Mouse (Mus musculus) regulatory T cell (primary cell): ENCODE measurements around the gene Vipr1.

Experiments
- in situ Hi-C: fragments of 300-600 bp; cut with MboI, MseI; formaldehyde crosslinking; loops from one replicate; pipeline ENCODE4 v1.15.1; 2025; ENCODE audit warnings: high pct_unique_total_duplicates

The Vipr1 gene

GRCm38 (mm10) chr9:121677476-121677875, 35.0 kb downstream of the Vipr1 start:
- in situ Hi-C loops = no loop called here

DNA sequence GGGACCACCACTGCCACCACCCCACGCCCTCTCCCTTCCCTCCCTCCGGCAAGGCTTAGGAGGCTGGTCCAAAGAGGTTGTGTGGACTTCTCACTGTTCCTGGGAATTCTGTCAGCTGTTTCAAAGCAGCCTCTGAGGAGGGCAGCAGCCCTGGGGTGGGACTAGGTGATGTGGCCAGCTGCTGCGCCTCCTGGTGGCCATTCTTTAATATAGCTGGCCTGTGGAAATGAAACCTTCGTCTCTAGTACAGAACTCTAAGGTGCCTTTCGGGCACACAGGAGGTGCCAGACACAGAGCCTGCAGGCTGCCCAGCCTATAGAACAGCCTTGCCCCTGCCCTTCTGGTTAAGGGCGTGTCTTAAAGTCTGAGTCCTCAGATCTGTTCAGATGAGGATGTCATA, 37.0 kb downstream of the Vipr1 start:
- in situ Hi-C loops = no loop called here

DNA sequence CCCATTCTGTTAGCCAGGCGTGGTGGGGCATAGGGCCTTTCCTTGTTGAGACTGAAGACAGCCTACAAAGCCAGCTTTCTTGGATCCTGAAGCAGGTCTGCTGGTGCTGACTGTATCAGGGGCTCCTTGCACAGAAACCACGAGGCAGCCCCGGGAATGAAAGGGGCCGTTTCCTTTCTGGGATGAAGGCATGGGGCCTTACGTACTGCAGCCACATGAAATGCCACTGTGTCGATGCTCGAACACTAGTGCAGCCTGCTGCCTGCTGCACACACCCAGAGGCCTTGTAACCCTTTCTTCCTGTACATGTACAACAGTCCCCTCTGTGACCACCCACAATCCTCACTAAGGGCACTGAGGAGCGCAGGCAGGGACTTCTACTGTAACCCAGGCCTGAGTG, 38.7 kb downstream of the Vipr1 start:
- in situ Hi-C loops = no loop called here

GRCm38 (mm10) chr9:121682037-121682680, 39.6 kb downstream of the Vipr1 start:
- in situ Hi-C loops = no loop called here

DNA sequence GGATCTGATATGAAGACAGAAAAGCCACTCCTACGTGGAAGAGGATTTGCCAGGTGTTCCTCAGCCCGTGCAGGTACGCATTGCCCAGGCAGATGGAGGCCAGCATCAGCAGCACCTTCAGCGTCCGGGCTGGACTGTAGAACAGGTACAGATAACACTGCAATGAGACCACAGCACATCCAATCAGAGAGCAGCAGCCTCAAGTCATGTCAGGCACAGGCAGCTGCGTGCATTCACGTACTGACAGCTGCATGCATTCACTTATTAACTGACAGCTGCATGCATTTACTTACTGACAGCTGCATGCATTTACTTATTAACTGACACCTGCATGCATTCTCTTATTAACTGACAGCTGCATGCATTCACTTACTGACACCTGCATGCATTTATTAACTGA, 42.2 kb downstream of the Vipr1 start:
- in situ Hi-C loops = no loop called here

DNA sequence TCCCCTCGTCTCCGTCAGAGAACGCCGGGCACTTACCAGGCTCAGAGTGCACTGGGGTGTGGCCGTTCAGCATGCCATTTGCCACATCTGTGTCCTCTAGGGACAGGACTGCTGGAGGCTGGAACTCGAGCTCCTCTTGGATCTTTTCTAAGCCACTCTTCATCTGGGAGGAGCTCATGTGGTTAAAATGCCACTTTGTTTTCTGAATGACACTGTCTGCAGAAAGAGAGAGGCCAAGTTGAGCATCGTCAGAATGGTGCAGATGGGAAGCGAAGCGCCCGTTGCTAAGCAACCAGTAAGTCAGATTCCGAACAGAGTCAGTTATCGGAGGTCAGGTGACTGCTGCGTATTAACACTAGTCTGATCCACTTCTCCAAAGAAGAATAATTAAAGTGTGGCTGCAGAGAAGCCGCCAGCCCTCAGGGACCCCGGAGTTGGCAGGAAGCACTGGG, 47.7 kb downstream of the Vipr1 start:
- in situ Hi-C loops = no loop called here

GRCm38 (mm10) chr9:121690734-121691133, 48.2 kb downstream of the Vipr1 start:
- in situ Hi-C loops = no loop called here

DNA sequence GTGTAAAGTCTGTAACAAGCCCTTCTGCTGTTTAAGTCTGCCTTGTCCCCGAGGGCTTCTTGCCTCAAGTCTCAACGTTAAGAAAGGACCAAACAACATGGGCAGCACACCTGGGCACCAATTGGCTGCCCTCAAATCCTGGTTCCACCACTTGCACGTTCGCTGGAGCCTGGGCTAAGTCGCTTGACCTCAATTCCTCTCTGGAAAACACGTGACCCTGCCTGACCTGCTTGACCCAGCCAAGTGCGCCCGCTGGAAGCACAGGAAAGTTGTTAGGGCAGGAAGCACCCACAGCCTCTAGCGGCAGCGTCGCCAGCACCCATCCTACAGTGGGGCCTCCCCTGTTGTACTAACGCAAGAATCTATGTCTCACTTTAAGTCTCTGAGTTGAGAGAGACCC, 52.2 kb downstream of the Vipr1 start:
- in situ Hi-C loops = no loop called here

DNA sequence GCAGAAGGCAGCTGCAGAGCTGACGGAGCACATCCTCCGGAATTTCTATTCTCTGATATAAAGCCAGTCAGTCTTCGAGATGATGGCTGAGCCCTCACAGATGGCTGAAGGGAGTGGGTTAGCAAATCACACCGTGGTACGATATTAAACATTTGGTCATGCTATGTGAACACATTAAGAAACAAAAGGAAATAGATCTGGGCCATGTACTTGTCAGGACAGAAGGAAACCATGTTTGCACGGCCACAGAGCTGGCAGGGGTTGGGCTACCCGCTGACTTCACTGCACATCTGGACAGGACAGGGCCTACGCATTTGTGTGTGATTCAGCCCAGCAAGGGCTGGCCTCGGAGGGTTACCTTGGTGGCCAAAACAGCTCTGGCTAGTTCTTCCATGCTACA, 54.1 kb downstream of the Vipr1 start:
- in situ Hi-C loops = no loop called here

DNA sequence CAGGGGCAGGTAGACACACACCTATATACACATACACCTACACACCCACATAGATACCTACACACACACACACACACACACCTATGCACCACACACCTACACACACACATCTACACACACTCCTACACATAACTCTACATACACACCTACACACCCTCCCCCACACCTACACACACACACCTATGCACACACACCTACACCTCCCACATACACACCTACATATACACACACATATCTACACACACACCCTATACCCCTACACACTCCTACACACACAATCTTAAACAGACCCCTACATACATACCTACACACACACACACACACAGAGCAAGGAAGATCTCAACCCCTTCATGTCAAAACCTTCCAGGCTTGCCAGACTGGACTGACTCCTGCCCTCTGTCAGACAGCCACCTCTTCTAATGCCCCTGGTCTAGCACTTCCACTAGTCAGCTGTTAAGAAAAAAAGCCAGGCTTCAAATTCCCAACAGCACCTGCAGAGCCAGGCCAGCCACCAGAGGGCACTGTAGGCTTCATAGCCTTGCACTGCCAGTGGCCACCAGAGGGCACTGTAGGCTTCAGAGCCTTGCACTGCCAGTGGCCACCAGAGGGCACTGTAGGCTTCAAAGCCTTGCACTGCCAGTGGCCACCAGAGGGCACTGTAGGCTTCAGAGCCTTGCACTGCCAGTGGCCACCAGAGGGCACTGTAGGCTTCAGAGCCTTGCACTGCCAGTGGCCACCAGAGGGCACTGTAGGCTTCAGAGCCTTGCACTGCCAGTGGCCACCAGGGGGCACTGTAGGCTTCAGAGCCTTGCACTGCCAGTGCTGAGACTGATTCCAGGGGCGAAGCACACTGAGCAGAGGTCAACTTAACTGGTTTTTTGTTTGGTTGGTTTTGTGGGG, 54.9 kb downstream of the Vipr1 start:
- in situ Hi-C loops = no loop called here

- in situ Hi-C loops = loop anchor here (5.0 to 25.0 kb wide), 2 partner anchors 143 to 1117 kb away; no protein-coding TSS in a partner anchor
Observed at GRCm38 (mm10) chr9:121704261-121704645, 61.7 kb downstream of the Vipr1 start.

GRCm38 (mm10) chr9:121704646-121705625, 62.4 kb downstream of the Vipr1 start, which contains the start of gene Sec22c:
Gene Sec22c (minus strand): TSS chr9:121705490.
- in situ Hi-C loops = loop anchor here (5.0 to 25.0 kb wide), 2 partner anchors 142 to 1118 kb away; no protein-coding TSS in a partner anchor

DNA sequence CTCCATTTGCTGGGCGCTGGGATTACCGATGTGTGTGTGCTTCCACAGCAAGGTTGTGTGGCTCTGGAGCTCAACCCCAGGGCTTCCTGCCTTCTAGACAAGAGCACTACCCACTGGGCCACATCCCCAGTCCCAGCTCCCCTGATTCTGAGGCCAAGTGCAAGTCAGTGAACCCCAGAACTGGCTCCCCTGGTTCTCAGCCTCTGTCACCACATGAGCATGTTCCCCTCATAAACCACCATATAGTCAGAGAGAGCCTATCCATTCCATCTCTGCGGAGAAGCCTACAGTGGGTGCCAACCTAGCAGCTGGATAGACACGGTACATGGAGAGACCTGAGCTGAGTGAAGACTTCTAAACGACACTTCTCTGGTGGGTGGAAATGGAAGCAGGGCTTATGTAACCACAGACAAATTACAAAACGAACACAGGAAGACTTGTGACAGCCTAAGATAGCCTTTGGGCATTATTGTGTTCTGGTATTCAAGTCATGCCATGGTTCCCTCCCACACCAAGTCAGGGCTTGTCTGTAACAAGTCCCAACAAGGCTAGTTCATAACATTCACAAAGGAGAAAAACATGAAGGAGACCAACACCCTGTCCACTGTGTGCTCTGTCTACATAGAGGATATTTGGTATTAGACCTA, 63.6 kb downstream of the Vipr1 start:
- in situ Hi-C loops = loop anchor here (25.0 kb wide), 1 partner anchor 1119 kb away; no protein-coding TSS in a partner anchor

GRCm38 (mm10) chr9:121707801-121708200, 65.3 kb downstream of the Vipr1 start:
- in situ Hi-C loops = loop anchor here (25.0 kb wide), 1 partner anchor 1120 kb away; no protein-coding TSS in a partner anchor

GRCm38 (mm10) chr9:121708506-121709486, 66.3 kb downstream of the Vipr1 start:
- in situ Hi-C loops = loop anchor here (25.0 kb wide), 1 partner anchor 1121 kb away; no protein-coding TSS in a partner anchor

DNA sequence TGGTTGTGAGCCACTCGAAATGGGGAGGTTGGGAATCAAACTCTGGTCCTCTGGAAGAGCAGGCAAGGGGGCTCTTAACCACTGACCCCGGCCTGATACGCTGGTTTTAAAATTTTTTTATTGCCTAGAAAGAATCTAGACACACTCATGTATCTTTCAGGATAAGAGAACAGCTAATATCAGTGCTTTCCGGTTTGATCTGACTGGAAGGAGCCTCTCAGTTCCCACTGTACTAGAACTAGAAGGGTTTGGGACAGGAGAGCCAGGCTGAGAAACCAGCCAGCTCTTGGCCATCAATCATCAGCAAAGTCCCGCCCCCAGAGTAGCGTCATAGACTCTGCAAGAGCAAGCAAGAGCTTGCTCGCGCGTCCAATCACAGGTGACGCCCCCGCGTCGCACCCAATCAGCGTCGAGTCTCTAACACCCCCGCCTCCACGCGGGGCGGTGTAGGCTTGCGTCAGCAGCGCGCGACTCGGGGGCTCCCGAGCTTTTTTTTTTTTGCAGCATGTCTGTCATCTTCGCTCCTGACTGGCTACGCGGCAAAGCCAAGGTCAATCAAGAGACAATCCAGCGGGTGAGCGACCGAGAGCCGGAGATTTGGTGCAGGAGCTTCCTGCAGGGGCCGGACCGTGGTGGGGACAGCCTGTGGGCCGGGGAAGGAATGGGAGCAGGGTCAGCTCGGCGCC, 67.5 kb downstream of the Vipr1 start, which contains the start of gene Ss18l2:
Gene Ss18l2 (plus strand): TSS at position 432 of the 686 bp plus-strand sequence.
- in situ Hi-C loops = loop anchor here (10.0 to 25.0 kb wide), 2 partner anchors 1123 to 1655 kb away; partner anchors contain the start of gene Lars2

DNA sequence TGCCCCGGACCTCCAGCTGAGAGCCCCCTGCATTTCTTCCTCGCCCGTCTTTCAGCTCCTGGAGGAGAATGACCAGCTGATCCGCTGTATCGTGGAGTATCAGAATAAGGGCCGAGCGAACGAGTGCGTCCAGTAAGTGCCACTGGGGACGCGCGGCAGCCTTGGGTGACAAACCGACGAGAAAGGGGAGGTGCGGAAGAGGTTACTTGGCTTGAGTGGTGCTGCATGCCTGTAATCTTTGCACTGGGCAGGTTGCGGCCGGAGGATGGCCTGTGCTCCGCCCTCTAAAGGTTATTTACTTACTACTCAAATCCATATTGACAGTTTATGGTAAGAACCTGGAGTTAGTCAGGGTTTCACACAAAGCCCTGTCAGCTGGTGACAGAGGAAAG, 68.1 kb downstream of the Vipr1 start:
- in situ Hi-C loops = loop anchor here (10.0 to 25.0 kb wide), 2 partner anchors 1123 to 1654 kb away; partner anchors contain the start of gene Lars2

DNA sequence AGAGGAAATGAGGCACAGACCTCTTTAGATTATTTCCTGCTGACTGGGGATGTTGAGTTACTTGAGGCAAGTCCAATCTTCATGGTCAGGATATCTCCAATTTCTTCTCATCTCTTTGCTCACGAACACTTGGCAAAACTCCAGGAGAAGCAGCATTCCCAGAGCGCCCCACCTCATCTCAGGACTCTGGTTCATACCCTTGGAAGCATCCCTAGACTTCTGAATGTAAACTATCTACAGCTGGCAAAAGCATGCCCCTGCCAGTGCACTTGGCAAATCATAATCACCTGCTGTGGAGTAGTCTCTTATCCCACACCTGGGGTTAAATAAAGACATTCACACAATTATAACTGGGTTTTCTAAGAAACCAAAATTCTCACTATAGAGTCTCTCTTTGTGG, 74.5 kb downstream of the Vipr1 start:
- in situ Hi-C loops = loop anchor here (10.0 to 25.0 kb wide), 2 partner anchors 1130 to 1648 kb away; partner anchors contain the start of gene Lars2
